Mouse (Mus musculus): ENCODE measurements around the gene Add2.
A peak's percentile ranks its signal among the peaks of the same experiment; 100 is the strongest.

Gene Add2

GRCm38 (mm10) chr6:86085518-86085917 is 57.0 kb downstream of the Add2 start:
- H3K36me3 ChIP-seq (ENCODE audit: control insufficient read depth, insufficient read depth, low read length, poor library complexity, severe bottlenecking), result no peaks in the 10 kb centered on the region
- no peaks in the 10 kb centered on the region for H3K27me3 ChIP-seq (ENCODE audit: control insufficient read depth, insufficient read depth, low read length, poor library complexity, severe bottlenecking)
- DNase-seq (ENCODE audit: low read depth, low spot score), result peak; percentile 36

GRCm38 (mm10) chr6:86086851-86087571 is 58.5 kb downstream of the Add2 start:
- no peaks in the 10 kb centered on the region for H3K27me3 ChIP-seq (ENCODE audit: control insufficient read depth, insufficient read depth, low read length, poor library complexity, severe bottlenecking)
- H3K36me3 ChIP-seq (ENCODE audit: control insufficient read depth, insufficient read depth, low read length, poor library complexity, severe bottlenecking), result no peaks in the 10 kb centered on the region
- no peak for DNase-seq (ENCODE audit: low read depth, low spot score)

- Histone ChIP-seq H3K27me3 (ENCODE audit: control insufficient read depth, insufficient read depth, low read length, poor library complexity, severe bottlenecking) (no peaks in the 10 kb centered on the region), H3K36me3 (ENCODE audit: control insufficient read depth, insufficient read depth, low read length, poor library complexity, severe bottlenecking) (no peaks in the 10 kb centered on the region)
- DNase-seq (ENCODE audit: low read depth, low spot score), result no peak
Measured at GRCm38 (mm10) chr6:86087813-86088212, 59.3 kb downstream of the Add2 start.

- no peaks in the 10 kb centered on the region for H3K27me3 ChIP-seq (ENCODE audit: control insufficient read depth, insufficient read depth, low read length, poor library complexity, severe bottlenecking)
- H3K36me3 ChIP-seq (ENCODE audit: control insufficient read depth, insufficient read depth, low read length, poor library complexity, severe bottlenecking), result no peaks in the 10 kb centered on the region
- DNase-seq (ENCODE audit: low read depth, low spot score), result no peak
Measured at GRCm38 (mm10) chr6:86094202-86094838, 65.8 kb downstream of the Add2 start.

GRCm38 (mm10) chr6:86095518-86095917 is 67.0 kb downstream of the Add2 start:
- no peak for DNase-seq (ENCODE audit: low read depth, low spot score)
- H3K36me3 ChIP-seq (ENCODE audit: control insufficient read depth, insufficient read depth, low read length, poor library complexity, severe bottlenecking), result no peaks in the 10 kb centered on the region
- H3K27me3 ChIP-seq (ENCODE audit: control insufficient read depth, insufficient read depth, low read length, poor library complexity, severe bottlenecking), result no peaks in the 10 kb centered on the region

DNA sequence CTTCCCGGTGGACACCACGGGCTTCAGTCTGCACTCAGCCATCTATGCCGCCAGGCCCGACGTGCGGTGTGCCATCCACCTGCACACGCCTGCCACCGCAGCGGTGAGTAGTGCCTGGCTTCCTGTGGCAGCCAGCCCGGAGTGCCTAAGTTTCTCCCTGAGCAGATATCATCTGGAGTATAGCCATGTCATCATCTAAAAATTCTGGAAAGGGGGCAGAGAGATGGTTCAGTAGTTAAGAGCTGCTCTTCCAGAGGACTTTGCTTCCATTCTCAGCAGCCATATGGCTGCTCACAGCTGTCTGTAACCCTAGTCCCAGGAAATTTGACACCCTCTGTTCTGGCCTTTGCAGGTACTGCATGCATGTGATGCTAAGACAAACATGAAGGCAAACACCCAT is 68.3 kb downstream of the Add2 start:
- H3K36me3 ChIP-seq (ENCODE audit: control insufficient read depth, insufficient read depth, low read length, poor library complexity, severe bottlenecking), result no peaks in the 10 kb centered on the region
- H3K27me3 ChIP-seq (ENCODE audit: control insufficient read depth, insufficient read depth, low read length, poor library complexity, severe bottlenecking), result no peaks in the 10 kb centered on the region
- DNase-seq (ENCODE audit: low read depth, low spot score), result no peak

DNA sequence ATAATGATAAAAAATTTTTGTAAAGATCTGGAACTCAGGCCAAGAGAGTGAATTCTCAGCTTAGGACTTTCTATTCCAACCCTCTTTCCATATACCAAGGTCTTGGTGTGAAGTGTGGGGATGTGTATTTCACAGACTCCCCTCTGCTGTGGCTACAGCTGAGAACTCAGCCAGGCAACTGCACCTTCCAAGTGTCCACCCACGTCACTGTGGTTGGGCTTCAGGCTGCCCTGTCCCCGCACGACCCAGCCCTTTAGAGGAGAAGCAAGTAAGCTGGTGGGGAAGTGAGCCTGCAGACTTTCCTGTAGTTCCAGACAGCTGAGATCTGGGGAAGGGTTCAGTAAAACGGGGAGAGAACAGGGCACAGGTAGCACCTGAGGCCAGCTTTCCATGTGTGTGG is 68.7 kb downstream of the Add2 start:
- H3K27me3 ChIP-seq (ENCODE audit: control insufficient read depth, insufficient read depth, low read length, poor library complexity, severe bottlenecking), result no peaks in the 10 kb centered on the region
- no peak for DNase-seq (ENCODE audit: low read depth, low spot score)

GRCm38 (mm10) chr6:86099003-86099402 is 70.5 kb downstream of the Add2 start:
- no peaks in the 10 kb centered on the region for H3K27me3 ChIP-seq (ENCODE audit: control insufficient read depth, insufficient read depth, low read length, poor library complexity, severe bottlenecking)
- H3K36me3 ChIP-seq (ENCODE audit: control insufficient read depth, insufficient read depth, low read length, poor library complexity, severe bottlenecking), result no peaks in the 10 kb centered on the region
- peak; percentile 14 for DNase-seq (ENCODE audit: low read depth, low spot score)

More for the DNA sequence above, 68.7 kb downstream of the Add2 start:
- H3K36me3 ChIP-seq (ENCODE audit: control insufficient read depth, insufficient read depth, low read length, poor library complexity, severe bottlenecking), result no peaks in the 10 kb centered on the region

DNA sequence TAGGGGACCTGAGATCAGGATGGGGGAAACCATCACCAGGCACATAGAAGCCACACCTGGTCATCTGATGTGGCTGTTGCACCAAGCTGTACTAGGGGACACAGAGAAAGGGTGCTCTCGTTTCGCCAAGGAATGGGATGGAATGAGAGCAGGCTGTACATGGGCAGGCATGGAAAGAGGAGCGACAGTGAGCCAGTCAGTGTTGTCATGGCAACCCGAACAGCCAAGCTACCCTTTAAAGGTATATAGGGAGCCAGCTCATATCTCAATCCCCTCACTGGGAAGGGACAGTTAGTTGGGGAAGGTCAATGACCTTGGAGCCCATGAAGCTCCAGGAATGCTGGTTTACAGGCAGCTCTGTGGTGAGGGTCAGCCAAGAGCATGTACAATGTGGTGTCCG is 73.0 kb downstream of the Add2 start:
- no peaks in the 10 kb centered on the region for H3K27me3 ChIP-seq (ENCODE audit: control insufficient read depth, insufficient read depth, low read length, poor library complexity, severe bottlenecking)
- H3K36me3 ChIP-seq (ENCODE audit: control insufficient read depth, insufficient read depth, low read length, poor library complexity, severe bottlenecking), result no peaks in the 10 kb centered on the region
- no peak for DNase-seq (ENCODE audit: low read depth, low spot score)

DNA sequence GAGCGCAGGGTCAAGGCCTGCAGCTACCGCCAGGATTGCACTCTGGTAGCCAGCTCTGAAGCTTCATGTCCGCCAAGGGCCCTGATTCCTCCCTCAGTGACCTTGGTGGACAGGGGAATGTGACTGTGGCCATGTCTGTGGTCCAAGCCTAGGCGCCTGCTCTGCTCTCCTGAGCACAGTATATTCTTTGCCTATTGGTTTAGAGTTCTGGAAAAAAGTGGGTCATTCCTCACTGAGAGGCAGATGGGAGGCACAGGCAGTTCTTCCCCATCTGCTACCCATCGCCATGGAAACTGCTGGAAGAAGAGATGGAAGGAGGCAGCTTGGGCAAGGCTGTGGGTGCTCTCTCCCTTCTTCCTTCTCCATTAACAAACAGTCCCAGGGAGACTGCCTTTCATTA is 74.4 kb downstream of the Add2 start:
- Histone ChIP-seq H3K36me3 (ENCODE audit: control insufficient read depth, insufficient read depth, low read length, poor library complexity, severe bottlenecking) (no peaks in the 10 kb centered on the region), H3K27me3 (ENCODE audit: control insufficient read depth, insufficient read depth, low read length, poor library complexity, severe bottlenecking) (no peaks in the 10 kb centered on the region)
- no peak for DNase-seq (ENCODE audit: low read depth, low spot score)

DNA sequence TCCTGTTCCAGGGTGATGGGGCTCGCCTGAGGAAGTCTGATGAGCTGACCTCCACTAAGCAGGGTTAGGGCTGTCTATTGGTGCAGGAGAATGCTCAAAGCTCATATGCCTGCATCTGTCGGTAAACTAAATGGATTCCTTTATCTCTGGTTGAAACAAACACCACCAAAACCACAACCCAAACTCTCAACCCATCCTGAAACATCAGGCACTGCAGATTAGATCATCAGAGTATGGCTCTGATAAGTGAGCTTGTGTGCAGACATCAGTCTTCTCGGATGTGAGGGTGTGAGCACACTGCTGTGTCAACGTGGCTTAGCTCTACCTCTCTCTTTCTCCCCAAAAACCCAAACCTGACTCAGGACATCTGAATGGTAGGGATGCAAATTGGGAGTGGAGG is 75.1 kb downstream of the Add2 start:
- no peak for DNase-seq (ENCODE audit: low read depth, low spot score)
- Histone ChIP-seq H3K27me3 (ENCODE audit: control insufficient read depth, insufficient read depth, low read length, poor library complexity, severe bottlenecking) (no peaks in the 10 kb centered on the region), H3K36me3 (ENCODE audit: control insufficient read depth, insufficient read depth, low read length, poor library complexity, severe bottlenecking) (no peaks in the 10 kb centered on the region)

DNA sequence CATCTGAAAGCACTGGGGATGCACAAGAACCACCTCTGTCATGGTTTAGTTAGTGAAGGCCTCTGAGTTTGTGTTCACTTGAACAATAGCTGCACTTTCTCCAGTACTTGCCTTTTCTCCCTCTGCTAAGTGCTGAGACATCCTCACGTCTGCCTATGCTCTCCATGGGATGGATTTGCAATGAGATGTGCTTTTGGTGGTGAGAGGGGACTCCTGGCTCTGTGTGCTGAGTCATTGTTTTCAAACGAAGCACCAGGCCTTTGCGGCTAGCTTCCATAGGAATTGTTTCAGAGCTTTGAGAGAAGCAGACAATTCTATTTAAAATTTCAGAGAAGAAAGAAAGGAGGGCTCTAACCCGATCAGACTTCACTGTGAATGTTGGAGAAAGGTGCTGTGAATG is 76.2 kb downstream of the Add2 start:
- no peak for DNase-seq (ENCODE audit: low read depth, low spot score)
- no peaks in the 10 kb centered on the region for H3K36me3 ChIP-seq (ENCODE audit: control insufficient read depth, insufficient read depth, low read length, poor library complexity, severe bottlenecking)

DNA sequence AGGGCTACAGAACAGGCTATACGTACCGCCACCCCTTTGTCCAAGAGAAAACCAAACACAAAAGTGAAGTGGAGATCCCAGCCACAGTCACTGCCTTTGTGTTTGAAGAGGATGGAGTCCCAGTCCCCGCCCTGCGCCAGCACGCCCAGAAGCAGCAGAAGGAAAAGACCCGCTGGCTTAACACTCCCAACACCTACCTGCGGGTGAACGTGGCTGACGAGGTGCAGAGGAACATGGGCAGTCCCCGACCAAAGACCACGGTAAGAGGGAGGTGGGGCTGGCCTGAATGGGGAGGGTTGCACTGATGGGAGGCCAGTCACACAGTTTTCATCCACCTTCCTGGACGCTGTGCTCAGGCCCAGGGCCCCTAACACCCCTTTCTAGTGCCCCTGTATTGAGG is 77.6 kb downstream of the Add2 start:
- no peaks in the 10 kb centered on the region for H3K36me3 ChIP-seq (ENCODE audit: control insufficient read depth, insufficient read depth, low read length, poor library complexity, severe bottlenecking)
- H3K27me3 ChIP-seq (ENCODE audit: control insufficient read depth, insufficient read depth, low read length, poor library complexity, severe bottlenecking), result no peaks in the 10 kb centered on the region
- DNase-seq (ENCODE audit: low read depth, low spot score), result no peak

More for the DNA sequence above, 76.2 kb downstream of the Add2 start:
- H3K27me3 ChIP-seq (ENCODE audit: control insufficient read depth, insufficient read depth, low read length, poor library complexity, severe bottlenecking), result no peaks in the 10 kb centered on the region

DNA sequence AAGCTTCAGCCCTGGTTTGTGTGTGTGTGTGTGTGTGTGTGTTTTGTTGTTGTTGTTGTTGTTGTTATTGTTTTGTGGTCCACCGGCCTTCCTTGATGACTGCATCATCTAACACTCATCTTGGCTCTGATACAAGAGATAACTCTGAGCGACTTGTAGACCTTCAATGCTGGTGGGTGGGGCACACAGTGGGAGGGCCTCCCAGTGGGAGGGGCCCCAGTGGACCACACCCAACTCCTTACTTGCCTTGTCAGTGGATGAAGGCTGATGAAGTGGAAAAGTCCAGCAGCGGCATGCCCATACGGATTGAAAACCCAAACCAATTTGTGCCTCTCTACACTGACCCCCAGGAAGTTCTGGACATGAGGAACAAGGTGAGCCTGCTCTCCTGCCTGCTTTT is 78.6 kb downstream of the Add2 start:
- no peak for DNase-seq (ENCODE audit: low read depth, low spot score)
- Histone ChIP-seq H3K27me3 (ENCODE audit: control insufficient read depth, insufficient read depth, low read length, poor library complexity, severe bottlenecking) (no peaks in the 10 kb centered on the region), H3K36me3 (ENCODE audit: control insufficient read depth, insufficient read depth, low read length, poor library complexity, severe bottlenecking) (no peaks in the 10 kb centered on the region)

GRCm38 (mm10) chr6:86115843-86116242 is 87.4 kb downstream of the Add2 start:
- Histone ChIP-seq H3K27me3 (ENCODE audit: control insufficient read depth, insufficient read depth, low read length, poor library complexity, severe bottlenecking) (no peaks in the 10 kb centered on the region), H3K36me3 (ENCODE audit: control insufficient read depth, insufficient read depth, low read length, poor library complexity, severe bottlenecking) (no peaks in the 10 kb centered on the region)
- DNase-seq (ENCODE audit: low read depth, low spot score), result no peak

DNA sequence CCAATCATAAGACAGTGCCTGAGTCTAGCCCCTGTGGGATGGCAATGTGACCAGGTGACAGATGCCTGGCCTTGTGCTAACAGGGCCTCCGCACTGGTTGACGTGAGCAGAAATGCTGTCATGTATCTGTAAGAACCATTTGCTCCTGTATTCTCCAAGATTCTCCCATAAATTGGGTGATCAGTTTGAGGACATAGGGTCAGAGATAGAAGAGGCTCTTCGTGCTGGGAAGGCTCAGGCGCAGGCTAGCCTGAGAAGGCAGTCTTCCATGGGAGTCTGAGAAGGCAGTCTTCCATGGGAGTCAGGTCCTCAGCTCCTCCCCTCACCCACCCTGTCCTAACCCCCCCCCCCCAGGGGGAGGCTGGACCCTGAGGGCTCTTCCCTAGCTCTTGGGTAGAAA is 94.6 kb downstream of the Add2 start:
- Histone ChIP-seq H3K36me3 (ENCODE audit: control insufficient read depth, insufficient read depth, low read length, poor library complexity, severe bottlenecking) (no peaks in the 10 kb centered on the region), H3K27me3 (ENCODE audit: control insufficient read depth, insufficient read depth, low read length, poor library complexity, severe bottlenecking) (no peaks in the 10 kb centered on the region)
- no peak for DNase-seq (ENCODE audit: low read depth, low spot score)
